Mouse (Mus musculus): ENCODE measurements around the gene Nr2e1. TPM values are rescaled to one million over a fixed set of nuclear protein-coding genes. Genes with fewer than 3 reads are reported as not detected.

Gene Nr2e1
- polyA plus RNA-seq, 1 experiment: not detected

DNA sequence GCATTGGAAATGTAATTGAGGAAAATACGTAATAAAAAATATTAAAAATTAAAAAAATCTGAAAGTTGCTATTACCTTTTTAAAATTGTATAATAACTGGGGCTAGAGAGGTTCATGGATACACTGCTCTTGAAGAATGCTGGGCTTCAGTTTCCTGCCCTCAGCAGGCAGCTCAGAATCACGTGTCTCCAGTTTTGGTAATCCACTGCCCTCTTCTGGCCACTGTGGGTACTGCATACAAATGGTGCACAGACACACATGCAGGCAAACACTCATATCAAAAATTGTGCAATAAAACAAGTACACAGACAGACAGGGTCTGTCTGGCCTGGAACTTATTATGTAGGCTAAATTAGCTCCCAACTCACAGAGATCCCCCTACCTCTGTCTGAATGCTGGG lies 21.4 kb upstream of the Nr2e1 start:
- no peaks in the 10 kb centered on the region for H3K79me2 ChIP-seq (ENCODE audit: control insufficient read depth, insufficient read depth)
- H3K27me3 ChIP-seq (ENCODE audit: control insufficient read depth, insufficient read depth, insufficient read length): no peaks in the 10 kb centered on the region
- H3ac ChIP-seq (ENCODE audit: control insufficient read depth, insufficient read length, low read depth): no peak overlapping the region
- no peaks in the 10 kb centered on the region for H3K36me3 ChIP-seq (ENCODE audit: control insufficient read depth, insufficient read depth)
- H3K79me3 ChIP-seq (ENCODE audit: low read depth): no peaks in the 10 kb centered on the region
- TF ChIP-seq CTCF (IDR thresholded peaks at IDR 0.05; ENCODE audit: control insufficient read depth, insufficient read depth, insufficient read length): no peak
- no peak for TF ChIP-seq FOSL1 (IDR thresholded peaks at IDR 0.05; ENCODE audit: insufficient read depth, low read length, poor library complexity, severe bottlenecking)
- peak; percentile 57 for TF ChIP-seq USF1 (IDR thresholded peaks at IDR 0.05; ENCODE audit: low read depth)
- TF ChIP-seq CEBPB (IDR thresholded peaks at IDR 0.05; ENCODE audit: low read depth): no peak
- no peak overlapping the region for H3K4me3 ChIP-seq (ENCODE audit: insufficient read depth, poor library complexity, severe bottlenecking)

DNA sequence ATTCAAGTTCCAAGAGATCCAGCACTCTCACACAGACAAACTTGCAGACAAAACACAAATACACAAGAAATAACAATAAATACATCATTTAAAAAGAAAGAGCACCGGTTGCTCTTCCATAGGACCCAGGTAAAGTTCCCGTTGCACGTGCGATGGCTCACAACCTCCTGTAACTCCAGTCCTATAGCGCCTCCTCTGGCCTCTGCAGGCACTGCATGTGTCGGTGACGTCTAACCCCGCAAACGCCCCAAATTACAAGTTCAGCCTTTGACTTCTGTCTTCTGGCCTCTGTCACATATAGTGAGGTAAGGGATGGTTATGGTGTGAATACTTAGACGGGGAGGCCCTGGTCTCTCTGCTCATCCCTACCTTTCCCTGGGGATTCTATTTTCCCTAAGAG lies 18.1 kb upstream of the Nr2e1 start:
- H3K27me3 ChIP-seq (ENCODE audit: control insufficient read depth, insufficient read depth, insufficient read length): no peaks in the 10 kb centered on the region
- no peak overlapping the region for H3K4me3 ChIP-seq (ENCODE audit: insufficient read depth, poor library complexity, severe bottlenecking)
- no peak for TF ChIP-seq CTCF (IDR thresholded peaks at IDR 0.05; ENCODE audit: control insufficient read depth, insufficient read depth, insufficient read length)
- TF ChIP-seq MYOG (IDR thresholded peaks at IDR 0.05; ENCODE audit: control insufficient read depth, extremely low read depth, insufficient read length): no peak
- TF ChIP-seq USF1 (IDR thresholded peaks at IDR 0.05; ENCODE audit: low read depth): no peak
- no peak for TF ChIP-seq CEBPB (IDR thresholded peaks at IDR 0.05; ENCODE audit: low read depth)
- TF ChIP-seq FOSL1 (IDR thresholded peaks at IDR 0.05; ENCODE audit: insufficient read depth, low read length, poor library complexity, severe bottlenecking): no peak
- no peak for TF ChIP-seq MAX (IDR thresholded peaks at IDR 0.05)
- TF ChIP-seq MYOD1 (IDR thresholded peaks at IDR 0.05; ENCODE audit: control insufficient read depth, insufficient read length, low read depth): no peak
- no peaks in the 10 kb centered on the region for H3K79me2 ChIP-seq (ENCODE audit: control insufficient read depth, insufficient read depth)
- no peaks in the 10 kb centered on the region for H3K36me3 ChIP-seq (ENCODE audit: control insufficient read depth, insufficient read depth)
- no peaks in the 10 kb centered on the region for H3K79me3 ChIP-seq (ENCODE audit: low read depth)
- H3ac ChIP-seq (ENCODE audit: control insufficient read depth, insufficient read length, low read depth): no peak overlapping the region

DNA sequence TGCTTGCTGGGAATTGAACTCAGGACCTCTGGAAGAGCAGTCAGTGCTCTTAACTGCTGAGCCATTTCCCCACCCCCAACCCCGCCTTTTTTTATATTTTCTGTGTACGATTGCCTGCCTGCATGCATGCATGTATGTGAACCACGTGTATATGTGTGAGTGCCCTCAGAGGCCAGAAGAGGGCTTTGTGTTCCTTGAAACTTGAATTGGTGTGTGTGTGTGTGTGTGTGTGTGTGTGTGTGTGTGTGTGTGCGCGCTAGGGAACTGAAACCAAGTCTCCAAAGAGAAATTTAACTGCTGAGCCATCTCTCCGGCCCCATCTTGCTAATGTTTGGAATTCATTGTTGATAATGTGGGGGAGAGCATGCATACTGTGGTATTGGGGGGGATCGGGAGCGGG lies 15.2 kb upstream of the Nr2e1 start:
- Histone ChIP-seq H3K79me3 (ENCODE audit: low read depth) (no peaks in the 10 kb centered on the region), H3K4me3 (ENCODE audit: insufficient read depth, poor library complexity, severe bottlenecking) (no peak overlapping the region), H3ac (ENCODE audit: control insufficient read depth, insufficient read length, low read depth) (no peak overlapping the region), H3K79me2 (ENCODE audit: control insufficient read depth, insufficient read depth) (no peaks in the 10 kb centered on the region), H3K36me3 (ENCODE audit: control insufficient read depth, insufficient read depth) (no peaks in the 10 kb centered on the region), H3K27me3 (ENCODE audit: control insufficient read depth, insufficient read depth, insufficient read length) (peaks cover 3% of the 10 kb centered on the region)
- no peak for TF ChIP-seq MAX (IDR thresholded peaks at IDR 0.05)

DNA sequence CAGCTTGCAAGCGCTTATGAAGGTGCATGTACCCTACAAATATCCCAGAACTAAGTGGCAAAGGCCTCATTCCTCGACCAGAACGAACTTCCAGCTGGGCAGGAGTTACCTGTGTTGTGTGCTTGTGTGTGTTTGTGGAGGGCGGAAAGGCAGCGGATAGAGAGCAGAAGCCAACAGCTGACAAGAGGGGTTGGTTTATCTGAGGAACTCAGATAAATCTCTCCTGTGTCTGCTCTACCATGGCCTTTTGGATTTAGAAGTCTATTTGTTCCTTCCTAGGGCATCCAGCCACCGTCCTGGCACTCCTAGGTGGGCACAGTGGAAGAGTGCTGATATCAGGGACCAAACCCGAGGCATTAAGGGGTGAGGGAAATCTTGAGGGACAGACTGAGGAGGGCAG lies 9.8 kb upstream of the Nr2e1 start:
- H3K79me3 ChIP-seq (ENCODE audit: low read depth): no peaks in the 10 kb centered on the region
- no peaks in the 10 kb centered on the region for H3K79me2 ChIP-seq (ENCODE audit: control insufficient read depth, insufficient read depth)
- H3ac ChIP-seq (ENCODE audit: control insufficient read depth, insufficient read length, low read depth): no peak overlapping the region
- no peaks in the 10 kb centered on the region for H3K36me3 ChIP-seq (ENCODE audit: control insufficient read depth, insufficient read depth)
- peaks cover 52% of the 10 kb centered on the region for H3K27me3 ChIP-seq (ENCODE audit: control insufficient read depth, insufficient read depth, insufficient read length)
- TF ChIP-seq MYOD1 (IDR thresholded peaks at IDR 0.05; ENCODE audit: control insufficient read depth, insufficient read length, low read depth): no peak
- no peak for TF ChIP-seq CTCF (IDR thresholded peaks at IDR 0.05; ENCODE audit: control insufficient read depth, insufficient read depth, insufficient read length)
- no peak for TF ChIP-seq FOSL1 (IDR thresholded peaks at IDR 0.05; ENCODE audit: insufficient read depth, low read length, poor library complexity, severe bottlenecking)
- no peak for TF ChIP-seq MAX (IDR thresholded peaks at IDR 0.05)
- no peak for TF ChIP-seq MYOG (IDR thresholded peaks at IDR 0.05; ENCODE audit: control insufficient read depth, extremely low read depth, insufficient read length)
- TF ChIP-seq USF1 (IDR thresholded peaks at IDR 0.05; ENCODE audit: low read depth): no peak
- no peak for TF ChIP-seq CEBPB (IDR thresholded peaks at IDR 0.05; ENCODE audit: low read depth)
- no peak overlapping the region for H3K4me3 ChIP-seq (ENCODE audit: insufficient read depth, poor library complexity, severe bottlenecking)

DNA sequence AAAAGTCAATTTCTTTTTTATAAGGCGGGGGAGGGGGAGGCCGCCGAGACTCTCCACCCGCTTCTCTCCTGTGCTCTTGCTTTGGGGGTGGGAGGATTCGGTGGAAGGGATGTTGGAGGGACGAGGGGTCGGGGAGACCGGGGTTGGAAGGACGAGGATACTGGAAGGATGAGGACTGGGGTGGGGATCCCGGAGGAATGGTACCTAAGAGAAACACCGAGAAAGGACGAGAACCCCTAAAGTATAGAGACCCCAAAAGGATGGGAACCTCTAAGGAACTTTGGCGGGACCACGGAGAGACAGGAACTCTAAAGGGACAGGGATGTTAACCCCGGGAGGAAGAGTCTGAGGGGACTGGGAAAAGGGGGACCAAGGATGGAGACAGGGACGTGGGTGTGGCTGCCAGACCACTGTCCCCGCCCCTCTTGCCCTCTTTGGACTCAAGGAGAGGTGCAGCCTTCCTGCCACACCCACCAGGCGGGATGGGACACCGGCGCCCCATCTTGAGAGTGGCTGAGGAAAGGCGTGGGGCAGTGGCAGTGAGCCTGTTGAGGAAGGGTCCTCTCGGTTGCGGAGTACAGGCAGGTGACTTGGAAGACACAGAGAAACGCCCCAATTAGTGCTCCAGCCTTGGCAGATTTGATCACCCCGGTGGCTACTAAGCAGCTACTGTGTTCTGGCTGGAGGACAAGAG lies 8.7 kb upstream of the Nr2e1 start:
- H3K36me3 ChIP-seq (ENCODE audit: control insufficient read depth, insufficient read depth): no peaks in the 10 kb centered on the region
- no peak overlapping the region for H3ac ChIP-seq (ENCODE audit: control insufficient read depth, insufficient read length, low read depth)
- no peak overlapping the region for H3K4me3 ChIP-seq (ENCODE audit: insufficient read depth, poor library complexity, severe bottlenecking)
- H3K79me3 ChIP-seq (ENCODE audit: low read depth): no peaks in the 10 kb centered on the region
- TF ChIP-seq CTCF (IDR thresholded peaks at IDR 0.05; ENCODE audit: control insufficient read depth, insufficient read depth, insufficient read length): no peak
- peaks cover 63% of the 10 kb centered on the region for H3K27me3 ChIP-seq (ENCODE audit: control insufficient read depth, insufficient read depth, insufficient read length)
- no peaks in the 10 kb centered on the region for H3K79me2 ChIP-seq (ENCODE audit: control insufficient read depth, insufficient read depth)

DNA sequence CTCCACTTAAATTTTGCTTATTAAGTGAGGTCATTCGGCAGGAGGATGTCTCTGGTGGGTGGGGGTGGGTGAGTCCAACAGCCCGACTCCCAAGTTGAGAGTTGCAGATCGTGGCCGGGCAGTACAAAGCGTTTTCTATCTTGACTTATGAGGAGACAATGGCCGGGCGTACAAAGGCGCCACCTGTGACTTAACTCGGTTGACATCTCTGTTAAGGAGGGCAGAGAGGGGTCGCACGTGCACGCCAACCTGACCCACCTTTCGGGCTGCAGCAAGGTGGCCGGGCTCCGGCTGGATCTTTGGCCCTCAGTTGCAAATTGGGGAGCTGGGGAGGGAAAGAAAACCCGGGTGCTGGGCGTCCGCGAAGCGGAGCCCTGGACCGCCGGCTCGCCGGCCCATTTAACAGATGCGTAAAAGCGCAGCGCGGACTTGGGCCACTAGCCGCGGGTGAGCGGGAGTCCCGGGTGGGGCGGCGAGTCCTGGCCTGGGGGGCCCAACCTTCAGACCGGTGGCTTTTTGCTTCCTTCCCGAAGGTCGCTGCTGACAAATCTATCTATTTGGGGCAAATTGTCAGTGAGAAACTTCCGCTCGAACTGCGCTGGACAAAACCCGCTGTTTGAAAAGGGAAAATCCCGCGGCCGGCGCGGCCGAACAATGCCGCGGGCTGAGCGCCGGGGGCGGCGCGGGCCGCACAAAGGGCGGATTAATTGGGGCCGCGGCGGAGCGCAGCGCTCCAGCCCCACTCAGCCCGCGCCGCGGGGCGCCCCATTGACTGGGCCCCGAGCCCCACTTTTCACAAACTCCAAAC lies 8.0 kb upstream of the Nr2e1 start:
- Histone ChIP-seq H3K36me3 (ENCODE audit: control insufficient read depth, insufficient read depth) (no peaks in the 10 kb centered on the region), H3K79me3 (ENCODE audit: low read depth) (no peaks in the 10 kb centered on the region), H3K79me2 (ENCODE audit: control insufficient read depth, insufficient read depth) (no peaks in the 10 kb centered on the region), H3ac (ENCODE audit: control insufficient read depth, insufficient read length, low read depth) (no peak overlapping the region), H3K27me3 (ENCODE audit: control insufficient read depth, insufficient read depth, insufficient read length) (peaks cover 70% of the 10 kb centered on the region), H3K4me3 (ENCODE audit: insufficient read depth, poor library complexity, severe bottlenecking) (no peak overlapping the region)
- TF ChIP-seq MYOD1 (IDR thresholded peaks at IDR 0.05; ENCODE audit: control insufficient read depth, insufficient read length, low read depth) (no peak), FOSL1 (IDR thresholded peaks at IDR 0.05; ENCODE audit: insufficient read depth, low read length, poor library complexity, severe bottlenecking) (no peak), MAX (IDR thresholded peaks at IDR 0.05) (no peak), CTCF (IDR thresholded peaks at IDR 0.05; ENCODE audit: control insufficient read depth, insufficient read depth, insufficient read length) (no peak), MYOG (IDR thresholded peaks at IDR 0.05; ENCODE audit: control insufficient read depth, extremely low read depth, insufficient read length) (no peak), USF1 (IDR thresholded peaks at IDR 0.05; ENCODE audit: low read depth) (no peak), CEBPB (IDR thresholded peaks at IDR 0.05; ENCODE audit: low read depth) (no peak)
